Mouse (Mus musculus): Measurements from ENCODE around the gene Med20.
A peak's percentile ranks its signal among the peaks of the same experiment; 100 is the strongest.

Med20 gene

GRCm38 (mm10) chr17:47610849-47611660 lies at the start of gene Med20, which contains the start of the genes Bysl and Gm20517:
Gene Med20, plus strand, starts transcription at chr17:47611582.
Gene Bysl, minus strand, starts transcription at chr17:47611492.
Gene Gm20517, plus strand, starts transcription at chr17:47611589.
- DNase-seq, result peak; percentile 98

GRCm38 (mm10) chr17:47562875-47563274 lies 48.5 kb upstream of the Med20 start:
- DNase-seq, result no peak

GRCm38 (mm10) chr17:47564612-47565011 lies 46.8 kb upstream of the Med20 start:
- no peak for DNase-seq

- DNase-seq, result no peak
These were observed 45.2 kb upstream of the Med20 start for GRCm38 (mm10) chr17:47566133-47566532.

- peak; percentile 23 for DNase-seq
These were observed 44.1 kb upstream of the Med20 start for GRCm38 (mm10) chr17:47567271-47567670.

- no peak for DNase-seq
These were observed 43.0 kb upstream of the Med20 start for GRCm38 (mm10) chr17:47568389-47568788.

- no peak for DNase-seq
These were observed 42.3 kb upstream of the Med20 start for GRCm38 (mm10) chr17:47568951-47569527.

- no peak for DNase-seq
These were observed 39.8 kb upstream of the Med20 start for GRCm38 (mm10) chr17:47571621-47572020.

GRCm38 (mm10) chr17:47572436-47572835 lies 38.9 kb upstream of the Med20 start:
- DNase-seq, result no peak

GRCm38 (mm10) chr17:47574028-47574427 lies 37.4 kb upstream of the Med20 start:
- DNase-seq, result peak; percentile 54

GRCm38 (mm10) chr17:47574830-47575229 lies 36.6 kb upstream of the Med20 start:
- DNase-seq, result no peak

GRCm38 (mm10) chr17:47578655-47579054 lies 32.7 kb upstream of the Med20 start:
- no peak for DNase-seq

- DNase-seq, result no peak
These were observed 30.4 kb upstream of the Med20 start for GRCm38 (mm10) chr17:47580962-47581361.

- DNase-seq, result no peak
These were observed 22.9 kb upstream of the Med20 start for GRCm38 (mm10) chr17:47588517-47588916.

- DNase-seq, result no peak
These were observed 20.3 kb upstream of the Med20 start for GRCm38 (mm10) chr17:47591073-47591472.

GRCm38 (mm10) chr17:47593215-47593853 lies 18.0 kb upstream of the Med20 start:
- DNase-seq, result peak; percentile 97

- DNase-seq, result peak; percentile 12
These were observed 17.6 kb upstream of the Med20 start for GRCm38 (mm10) chr17:47593854-47594182.

GRCm38 (mm10) chr17:47594183-47594968 lies 17.0 kb upstream of the Med20 start:
- DNase-seq, result peak; percentile 44

- no peak for DNase-seq
These were observed 16.5 kb upstream of the Med20 start for GRCm38 (mm10) chr17:47594969-47595247.

GRCm38 (mm10) chr17:47595248-47596161 lies 15.9 kb upstream of the Med20 start:
- DNase-seq, result peak; percentile 58

- no peak for DNase-seq
These were observed 15.1 kb upstream of the Med20 start for GRCm38 (mm10) chr17:47596162-47596838.

GRCm38 (mm10) chr17:47596839-47597164 lies 14.6 kb upstream of the Med20 start:
- DNase-seq, result peak; percentile 13
